Mouse (Mus musculus): ENCODE measurements at regions not wholly inside any gene's neighbourhood (a gene's known extent, or its start where the extent isn't known, plus 50 kb on each side); places are given as distances from the start of the nearest gene placed in this dataset.

DNA sequence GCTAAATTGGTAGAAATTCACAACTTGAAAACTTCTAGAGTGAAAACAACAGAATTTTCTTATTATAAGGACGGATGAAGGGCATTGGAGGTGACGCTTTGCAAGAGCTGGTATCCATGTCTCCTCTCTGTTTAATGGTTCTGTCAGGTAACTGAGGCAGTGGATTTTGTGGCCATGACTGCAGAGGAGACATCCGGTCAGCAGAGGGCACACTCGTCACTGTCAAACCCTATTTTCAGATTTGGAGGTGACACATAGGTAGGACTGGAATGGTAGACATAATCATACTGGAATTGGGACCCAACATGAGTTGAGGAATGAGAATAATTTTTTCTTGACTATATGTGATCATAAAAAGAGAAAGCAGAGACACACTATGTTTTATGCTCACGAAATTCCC is 98.7 kb upstream of the Zic3 start:
- peak; percentile 40 for DNase-seq (ENCODE audit: low spot score)
- Histone ChIP-seq H3K27ac (replicated peaks; ENCODE audit: low read depth, low read length) (no peak overlapping the region), H3K27me3 (ENCODE audit: control insufficient read depth, insufficient read depth, low read length) (peaks cover 12% of the 10 kb centered on the region; the same call in 1 of the 2 replicates), H3K9me3 (ENCODE audit: control insufficient read depth, low read length) (no peaks in the 10 kb centered on the region), H3K4me1 (ENCODE audit: control insufficient read depth, insufficient read depth, low read length) (no peaks in the 10 kb centered on the region), H3K9ac (ENCODE audit: low read length) (no peak overlapping the region), H3K4me2 (ENCODE audit: low read depth, severe bottlenecking) (no peak overlapping the region), H3K36me3 (ENCODE audit: control insufficient read depth, insufficient read depth, low read length) (no peaks in the 10 kb centered on the region), H3K4me3 (ENCODE audit: low read depth, low read length) (no peak overlapping the region)
- no peak for ATAC-seq (ENCODE audit: insufficient number of reproducible peaks, low FRiP score, low TSS enrichment, low read depth)
- 35% methylated on average over 5 of the region's 5 CpGs for WGBS

DNA sequence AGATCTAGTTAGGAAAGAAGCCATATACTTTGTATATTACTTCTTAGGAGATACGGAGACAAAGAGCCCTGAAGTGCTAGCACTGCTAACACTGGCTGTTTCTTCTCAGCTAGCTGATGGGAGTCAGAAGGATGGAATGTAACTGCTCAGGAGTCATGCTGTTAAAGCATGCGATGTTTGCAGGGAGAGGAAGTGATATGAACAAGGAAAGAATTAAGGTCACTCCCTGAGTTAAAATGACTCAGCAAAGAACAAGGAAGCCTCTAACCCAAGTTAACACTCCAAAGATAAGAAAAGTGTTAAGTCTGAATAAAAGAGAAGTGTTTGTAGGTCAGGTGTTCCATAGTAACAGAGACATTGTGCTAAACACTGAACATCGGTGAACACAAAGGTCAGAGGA is 86.9 kb upstream of the Zic3 start:
- Histone ChIP-seq H3K4me1 (ENCODE audit: control insufficient read depth, insufficient read depth, low read length) (no peaks in the 10 kb centered on the region), H3K36me3 (ENCODE audit: control insufficient read depth, insufficient read depth, low read length) (no peaks in the 10 kb centered on the region), H3K27ac (replicated peaks; ENCODE audit: low read depth, low read length) (no peak overlapping the region), H3K27me3 (ENCODE audit: control insufficient read depth, insufficient read depth, low read length) (no peaks in the 10 kb centered on the region), H3K9me3 (ENCODE audit: control insufficient read depth, low read length) (no peaks in the 10 kb centered on the region), H3K4me2 (ENCODE audit: low read depth, severe bottlenecking) (no peak overlapping the region), H3K4me3 (ENCODE audit: low read depth, low read length) (no peak overlapping the region), H3K9ac (ENCODE audit: low read length) (no peak overlapping the region)
- ATAC-seq (ENCODE audit: insufficient number of reproducible peaks, low FRiP score, low TSS enrichment, low read depth): no peak
- DNase-seq (ENCODE audit: low spot score): no peak
- whole genome bisulfite sequencing: 60% methylated on average over 3 of the region's 3 CpGs

DNA sequence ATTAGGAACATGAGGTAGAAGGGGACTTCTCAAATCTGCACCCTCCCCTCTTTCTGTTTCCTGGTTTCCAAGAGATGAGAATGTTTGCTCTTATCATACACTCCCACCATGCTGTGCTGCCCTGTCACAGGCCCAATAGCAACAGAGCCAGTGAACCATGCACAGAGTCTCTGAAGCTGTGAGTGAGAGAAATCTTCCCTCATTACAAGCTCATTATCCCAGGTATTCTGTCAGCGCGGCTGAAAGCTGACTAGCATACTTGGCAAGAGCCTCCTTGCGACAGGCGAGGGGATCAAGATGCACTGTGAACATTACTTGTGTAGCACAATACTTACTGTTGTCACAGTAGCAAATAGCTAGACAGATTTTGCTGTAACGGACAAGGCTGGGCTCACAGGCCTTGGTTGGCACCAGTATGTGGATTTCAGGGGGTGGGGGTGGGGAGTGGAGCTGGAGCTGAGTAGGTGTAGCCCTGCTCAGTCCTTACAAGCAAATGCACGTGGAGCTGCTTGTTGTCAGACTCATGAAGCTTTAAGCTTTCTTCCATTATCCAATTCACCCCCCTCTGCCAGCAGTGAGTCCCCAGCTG is 84.2 kb upstream of the Zic3 start:
- DNase-seq (ENCODE audit: low spot score) (no peak), ATAC-seq (ENCODE audit: insufficient number of reproducible peaks, low FRiP score, low TSS enrichment, low read depth) (no peak)
- Histone ChIP-seq H3K27me3 (ENCODE audit: control insufficient read depth, insufficient read depth, low read length) (no peaks in the 10 kb centered on the region), H3K36me3 (ENCODE audit: control insufficient read depth, insufficient read depth, low read length) (no peaks in the 10 kb centered on the region), H3K9ac (ENCODE audit: low read length) (no peak overlapping the region), H3K9me3 (ENCODE audit: control insufficient read depth, low read length) (no peaks in the 10 kb centered on the region), H3K4me1 (ENCODE audit: control insufficient read depth, insufficient read depth, low read length) (no peaks in the 10 kb centered on the region), H3K27ac (replicated peaks; ENCODE audit: low read depth, low read length) (no peak overlapping the region), H3K4me3 (ENCODE audit: low read depth, low read length) (no peak overlapping the region), H3K4me2 (ENCODE audit: low read depth, severe bottlenecking) (no peak overlapping the region)
- 43% methylated on average over 6 of the region's 6 CpGs for WGBS

DNA sequence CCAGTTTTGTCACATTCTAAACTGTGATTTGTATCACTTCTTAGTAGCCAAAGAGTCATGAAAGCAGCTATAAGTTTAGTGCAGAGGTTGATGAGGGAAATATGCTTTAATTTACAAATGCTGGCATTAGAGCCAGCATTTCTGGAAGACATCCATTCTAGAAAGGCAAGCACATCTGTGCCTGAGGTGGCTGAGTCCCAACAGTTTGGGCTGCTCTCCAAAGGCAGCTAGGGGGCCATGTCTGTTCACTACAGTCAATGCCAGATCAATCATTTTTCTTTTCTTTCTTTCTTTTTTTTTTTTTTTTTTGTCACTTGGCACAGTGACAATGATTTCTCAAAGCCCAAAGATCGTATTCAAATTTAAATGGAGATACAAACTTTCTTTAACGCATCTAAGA is 71.6 kb upstream of the Zic3 start:
- 57% methylated on average over 2 of the region's 2 CpGs for WGBS
- no peak overlapping the region for H3K4me3 ChIP-seq (ENCODE audit: low read depth, low read length)
- H3K4me1 ChIP-seq (ENCODE audit: control insufficient read depth, insufficient read depth, low read length): no peaks in the 10 kb centered on the region
- no peaks in the 10 kb centered on the region for H3K36me3 ChIP-seq (ENCODE audit: control insufficient read depth, insufficient read depth, low read length)
- H3K9me3 ChIP-seq (ENCODE audit: control insufficient read depth, low read length): no peaks in the 10 kb centered on the region
- no peak overlapping the region for H3K9ac ChIP-seq (ENCODE audit: low read length)
- H3K27ac ChIP-seq (replicated peaks; ENCODE audit: low read depth, low read length): no peak overlapping the region
- H3K27me3 ChIP-seq (ENCODE audit: control insufficient read depth, insufficient read depth, low read length): no peaks in the 10 kb centered on the region
- DNase-seq (ENCODE audit: low spot score): no peak
- ATAC-seq (ENCODE audit: insufficient number of reproducible peaks, low FRiP score, low TSS enrichment, low read depth): no peak
- H3K4me2 ChIP-seq (ENCODE audit: low read depth, severe bottlenecking): no peak overlapping the region

DNA sequence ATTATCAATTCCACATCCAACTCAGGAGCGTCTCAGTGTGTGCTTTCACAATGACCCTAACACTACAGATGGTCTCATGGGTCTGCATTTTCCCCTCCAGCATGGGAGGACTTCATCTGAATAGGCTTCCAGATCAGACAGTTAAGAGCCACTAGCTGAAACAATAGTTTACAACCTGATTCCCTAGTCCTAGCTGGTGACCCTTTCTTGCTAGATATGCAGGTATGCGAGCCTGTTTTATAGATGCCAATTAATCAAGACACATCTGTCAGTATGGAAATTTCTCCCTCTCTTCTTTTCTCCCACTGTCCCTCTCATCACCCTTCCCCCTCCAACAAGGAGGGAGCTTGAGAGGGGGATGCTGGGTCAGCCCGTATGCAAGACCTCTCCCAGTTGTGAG is 71.2 kb upstream of the Zic3 start:
- H3K9me3 ChIP-seq (ENCODE audit: control insufficient read depth, low read length): no peaks in the 10 kb centered on the region
- H3K4me3 ChIP-seq (ENCODE audit: low read depth, low read length): no peak overlapping the region
- no peak for DNase-seq (ENCODE audit: low spot score)
- H3K4me2 ChIP-seq (ENCODE audit: low read depth, severe bottlenecking): no peak overlapping the region
- ATAC-seq (ENCODE audit: insufficient number of reproducible peaks, low FRiP score, low TSS enrichment, low read depth): no peak
- WGBS: 42% methylated on average over 3 of the region's 3 CpGs
- no peaks in the 10 kb centered on the region for H3K27me3 ChIP-seq (ENCODE audit: control insufficient read depth, insufficient read depth, low read length)
- H3K4me1 ChIP-seq (ENCODE audit: control insufficient read depth, insufficient read depth, low read length): no peaks in the 10 kb centered on the region
- H3K27ac ChIP-seq (replicated peaks; ENCODE audit: low read depth, low read length): no peak overlapping the region
- no peaks in the 10 kb centered on the region for H3K36me3 ChIP-seq (ENCODE audit: control insufficient read depth, insufficient read depth, low read length)
- H3K9ac ChIP-seq (ENCODE audit: low read length): no peak overlapping the region

DNA sequence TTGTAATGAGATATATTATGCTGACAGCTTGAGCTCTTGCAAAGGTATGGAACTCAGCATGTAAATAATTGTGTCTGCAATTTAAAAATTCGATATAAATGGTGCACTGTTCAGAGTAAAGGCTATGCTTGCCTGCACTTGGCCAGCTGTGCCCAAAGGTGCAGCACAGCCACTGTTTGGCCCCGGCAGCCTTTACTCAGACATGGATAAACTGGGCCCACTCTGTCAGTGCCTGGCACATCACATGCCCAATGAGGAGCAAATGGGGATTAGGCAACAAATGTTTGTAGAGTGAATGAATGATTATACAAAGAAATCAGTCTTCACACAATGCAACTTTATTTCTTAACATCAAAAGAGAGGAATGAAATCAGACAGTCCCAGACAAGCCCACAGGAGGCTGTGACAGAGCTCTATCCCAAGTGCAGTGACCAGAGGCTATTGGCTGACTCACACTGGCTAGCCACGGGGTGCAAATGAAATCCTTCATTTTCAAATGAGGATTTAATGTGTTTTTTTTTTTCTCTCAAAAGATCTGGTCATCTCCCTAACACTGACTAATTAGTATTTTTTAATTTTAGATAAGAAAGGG is 67.8 kb upstream of the Zic3 start:
- ATAC-seq (ENCODE audit: insufficient number of reproducible peaks, low FRiP score, low TSS enrichment, low read depth) (no peak), DNase-seq (ENCODE audit: low spot score) (no peak)
- 41% methylated on average over 3 of the region's 3 CpGs for WGBS
- no peaks in the 10 kb centered on the region for H3K27me3 ChIP-seq (ENCODE audit: control insufficient read depth, insufficient read depth, low read length)
- no peaks in the 10 kb centered on the region for H3K4me1 ChIP-seq (ENCODE audit: control insufficient read depth, insufficient read depth, low read length)
- H3K27ac ChIP-seq (replicated peaks; ENCODE audit: low read depth, low read length): no peak overlapping the region
- no peaks in the 10 kb centered on the region for H3K9me3 ChIP-seq (ENCODE audit: control insufficient read depth, low read length)
- H3K4me2 ChIP-seq (ENCODE audit: low read depth, severe bottlenecking): no peak overlapping the region
- no peak overlapping the region for H3K4me3 ChIP-seq (ENCODE audit: low read depth, low read length)
- no peaks in the 10 kb centered on the region for H3K36me3 ChIP-seq (ENCODE audit: control insufficient read depth, insufficient read depth, low read length)
- H3K9ac ChIP-seq (ENCODE audit: low read length): no peak overlapping the region
